Mouse (Mus musculus): ENCODE measurements around the gene Vmn1r199. TPM values are rescaled to one million over a fixed set of nuclear protein-coding genes. Genes with fewer than 3 reads are reported as not detected.
"Not testable (repeated sequence)": the region's sequence is repeated elsewhere in the genome, so short reads cannot be mapped to it uniquely, and the experiment has no call there.

Vmn1r199 gene
- total and polyA plus RNA-seq, 3 experiments = not detected

DNA sequence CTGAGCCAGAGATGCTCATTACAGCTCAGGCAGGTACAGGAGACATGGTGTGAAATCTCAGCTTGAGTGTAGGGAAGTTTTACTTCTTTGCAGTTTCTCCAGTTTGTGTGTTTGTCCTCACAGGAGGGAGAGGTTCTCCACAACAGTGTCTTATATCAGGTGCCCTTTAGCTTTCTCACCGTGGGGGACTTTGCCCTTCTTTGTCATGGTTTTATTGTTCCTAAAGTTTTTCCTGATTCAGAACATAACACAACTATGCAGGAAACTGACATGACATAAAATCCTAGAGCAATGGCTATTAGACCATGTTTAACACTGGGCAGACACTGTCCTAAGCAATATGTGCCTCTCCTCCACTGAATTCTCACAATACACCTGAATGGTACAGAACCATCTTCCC is 28.8 kb upstream of the Vmn1r199 start:
- H3K27me3 ChIP-seq (ENCODE audit: control insufficient read depth in 1 of 2, insufficient read depth in 2 of 2, low read length in 2 of 2) = no peaks in the 10 kb centered on the region
- DNase-seq (ENCODE audit: low read depth, low spot score) = no peak
- H3K79me2 ChIP-seq (ENCODE audit: control insufficient read depth, insufficient read depth, low read length, poor library complexity) = no peaks in the 10 kb centered on the region
- H3K27ac ChIP-seq (ENCODE audit: control insufficient read depth, low read depth, low read length) = no peak overlapping the region
- H3K4me3 ChIP-seq (ENCODE audit: control insufficient read depth in 1 of 2, insufficient read depth in 1 of 2, low read depth in 2 of 2, low read length in 2 of 2) = no peak overlapping the region
- no peaks in the 10 kb centered on the region for H3K36me3 ChIP-seq (ENCODE audit: control insufficient read depth in 1 of 2, insufficient read depth in 2 of 2, low read length in 2 of 2)
- H3K4me1 ChIP-seq (ENCODE audit: control insufficient read depth in 1 of 2, insufficient read depth in 2 of 2, low read length in 2 of 2) = no peaks in the 10 kb centered on the region
- H3K9me3 ChIP-seq (replicated peaks; ENCODE audit: insufficient read depth, low read length) = no peaks in the 10 kb centered on the region
- no peak overlapping the region for H3K9ac ChIP-seq (ENCODE audit: control insufficient read depth, low read depth, low read length, poor library complexity, severe bottlenecking)
- TF ChIP-seq POLR2A (IDR thresholded peaks at IDR 0.05; ENCODE audit: control insufficient read depth in 1 of 2, insufficient read depth in 1 of 2, low read depth in 1 of 2, low read length in 2 of 2, poor library complexity in 1 of 2) (no peak), POLR2AphosphoS5 (IDR thresholded peaks at IDR 0.05; ENCODE audit: borderline replicate concordance, low read depth, low read length) (no peak), MYC (IDR thresholded peaks at IDR 0.05; ENCODE audit: low read depth, low read length) (no peak), TAL1 (IDR thresholded peaks at IDR 0.05; ENCODE audit: low read length) (no peak), ZNF384 (IDR thresholded peaks at IDR 0.05; ENCODE audit: low read depth, low read length) (no peak), MEF2A (IDR thresholded peaks at IDR 0.05; ENCODE audit: extremely low read depth, insufficient replicate concordance, low read depth, low read length, poor library complexity, severe bottlenecking) (no peak), MYB (IDR thresholded peaks at IDR 0.05; ENCODE audit: low read depth, low read length) (no peak), EP300 (IDR thresholded peaks at IDR 0.05; ENCODE audit: low read depth in 1 of 2, low read length in 2 of 2) (no peak), ETS1 (IDR thresholded peaks at IDR 0.05; ENCODE audit: low read depth, low read length) (no peak), KAT2A (conservative IDR thresholded peaks at IDR 0.05; ENCODE audit: low read depth, low read length) (no peak), MAFK (IDR thresholded peaks at IDR 0.05; ENCODE audit: borderline replicate concordance, low read depth, low read length) (no peak), TCF12 (IDR thresholded peaks at IDR 0.05; ENCODE audit: low read depth, low read length) (no peak), SMC3 (IDR thresholded peaks at IDR 0.05; ENCODE audit: low read depth, low read length) (no peak)

DNA sequence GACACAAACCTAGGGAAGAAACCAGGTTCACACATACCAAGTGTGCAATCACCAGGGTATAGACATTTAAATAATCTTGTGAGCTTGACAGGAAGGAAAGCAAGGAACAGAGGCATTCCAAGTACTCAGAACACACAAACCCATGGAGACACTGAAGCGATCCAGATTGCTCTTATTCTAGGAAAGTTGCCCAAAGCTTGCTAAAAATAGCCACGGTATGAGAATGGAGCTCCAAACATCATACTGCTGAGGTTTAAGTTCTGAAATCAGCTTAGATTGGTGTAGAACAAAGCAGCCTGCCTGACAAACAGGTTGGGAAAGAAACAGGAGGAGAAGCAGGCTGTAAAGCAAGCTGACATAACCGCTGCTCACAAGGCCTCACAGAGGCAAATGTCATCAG is 1.5 kb downstream of the Vmn1r199 start:
- not testable (repeated sequence) for DNase-seq (ENCODE audit: low read depth, low spot score)

DNA sequence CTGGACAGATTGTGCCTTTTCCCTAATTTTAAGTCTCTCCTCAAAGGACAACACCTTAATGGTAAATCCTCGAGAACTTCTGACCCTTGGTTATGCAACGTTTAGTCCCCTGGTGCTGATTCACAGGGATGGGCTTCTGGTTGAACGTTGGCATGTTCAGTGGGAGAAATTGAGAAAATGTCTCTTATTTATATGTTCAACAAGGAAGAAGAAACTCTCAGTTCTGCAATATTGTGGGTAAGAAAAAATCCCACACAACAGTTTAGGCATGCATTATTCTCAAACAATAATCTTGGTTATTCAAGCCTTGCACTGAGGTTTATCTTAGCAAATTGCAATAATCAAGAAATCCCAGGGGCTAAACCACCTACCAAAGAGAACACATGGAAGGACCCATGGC is 3.8 kb downstream of the Vmn1r199 start:
- Histone ChIP-seq H3K27me3 (ENCODE audit: control insufficient read depth in 1 of 2, insufficient read depth in 2 of 2, low read length in 2 of 2) (no peaks in the 10 kb centered on the region), H3K9me3 (replicated peaks; ENCODE audit: insufficient read depth, low read length) (no peaks in the 10 kb centered on the region), H3K4me1 (ENCODE audit: control insufficient read depth in 1 of 2, insufficient read depth in 2 of 2, low read length in 2 of 2) (no peaks in the 10 kb centered on the region), H3K9ac (ENCODE audit: control insufficient read depth, low read depth, low read length, poor library complexity, severe bottlenecking) (no peak overlapping the region), H3K27ac (ENCODE audit: control insufficient read depth, low read depth, low read length) (no peak overlapping the region), H3K4me3 (ENCODE audit: control insufficient read depth in 1 of 2, insufficient read depth in 1 of 2, low read depth in 2 of 2, low read length in 2 of 2) (no peak overlapping the region), H3K79me2 (ENCODE audit: control insufficient read depth, insufficient read depth, low read length, poor library complexity) (no peaks in the 10 kb centered on the region), H3K36me3 (ENCODE audit: control insufficient read depth in 1 of 2, insufficient read depth in 2 of 2, low read length in 2 of 2) (no peaks in the 10 kb centered on the region)
- TF ChIP-seq USF1 (IDR thresholded peaks at IDR 0.05; ENCODE audit: low read depth, low read length) = no peak
- TF ChIP-seq TBP (IDR thresholded peaks at IDR 0.05; ENCODE audit: low read depth, low read length) = no peak
- TF ChIP-seq GABPA (IDR thresholded peaks at IDR 0.05; ENCODE audit: low read depth, low read length) = no peak
- TF ChIP-seq UBTF (IDR thresholded peaks at IDR 0.05; ENCODE audit: borderline replicate concordance, insufficient read depth, low read depth, low read length) = no peak
- no peak for TF ChIP-seq TAL1 (IDR thresholded peaks at IDR 0.05; ENCODE audit: low read length)
- no peak for TF ChIP-seq SMC3 (IDR thresholded peaks at IDR 0.05; ENCODE audit: low read depth, low read length)
- no peak for TF ChIP-seq BHLHE40 (IDR thresholded peaks at IDR 0.05; ENCODE audit: borderline replicate concordance, low read depth, low read length)
- TF ChIP-seq RCOR1 (IDR thresholded peaks at IDR 0.05; ENCODE audit: low read depth, low read length) = no peak
- no peak for TF ChIP-seq MYB (IDR thresholded peaks at IDR 0.05; ENCODE audit: low read depth, low read length)
- TF ChIP-seq TCF12 (IDR thresholded peaks at IDR 0.05; ENCODE audit: low read depth, low read length) = no peak
- no peak for TF ChIP-seq POLR2A (IDR thresholded peaks at IDR 0.05; ENCODE audit: control insufficient read depth in 1 of 2, insufficient read depth in 1 of 2, low read depth in 1 of 2, low read length in 2 of 2, poor library complexity in 1 of 2)
- no peak for TF ChIP-seq USF2 (IDR thresholded peaks at IDR 0.05; ENCODE audit: borderline replicate concordance in 1 of 2, insufficient read depth in 1 of 2, low read depth in 1 of 2, low read length in 2 of 2)
- TF ChIP-seq ZKSCAN1 (IDR thresholded peaks at IDR 0.05; ENCODE audit: low read depth, low read length) = no peak
- no peak for TF ChIP-seq ZNF384 (IDR thresholded peaks at IDR 0.05; ENCODE audit: low read depth, low read length)
- TF ChIP-seq JUND (IDR thresholded peaks at IDR 0.05; ENCODE audit: low read depth, low read length) = no peak
- no peak for DNase-seq (ENCODE audit: low read depth, low spot score)

More for the DNA sequence above, 1.5 kb downstream of the Vmn1r199 start:
- H3K79me2 ChIP-seq (ENCODE audit: control insufficient read depth, insufficient read depth, low read length, poor library complexity); H3K36me3 ChIP-seq (ENCODE audit: control insufficient read depth in 1 of 2, insufficient read depth in 2 of 2, low read length in 2 of 2); H3K27me3 ChIP-seq (ENCODE audit: control insufficient read depth in 1 of 2, insufficient read depth in 2 of 2, low read length in 2 of 2); H3K27ac ChIP-seq (ENCODE audit: control insufficient read depth, low read depth, low read length); H3K9me3 ChIP-seq (replicated peaks; ENCODE audit: insufficient read depth, low read length); H3K4me3 ChIP-seq (ENCODE audit: control insufficient read depth in 1 of 2, insufficient read depth in 1 of 2, low read depth in 2 of 2, low read length in 2 of 2); H3K4me1 ChIP-seq (ENCODE audit: control insufficient read depth in 1 of 2, insufficient read depth in 2 of 2, low read length in 2 of 2); H3K9ac ChIP-seq (ENCODE audit: control insufficient read depth, low read depth, low read length, poor library complexity, severe bottlenecking): not testable (repeated sequence)

Data from MEL (cell line).